Mouse (Mus musculus) midbrain, embryonic 10.5 days (tissue): ENCODE data around the gene Cadm2. TPM values are rescaled to one million over a fixed set of nuclear protein-coding genes. Genes with fewer than 3 reads are reported as not detected.

ENCODE experiments used
- DNase-seq: peaks from one replicate; pipeline ENCODE4 v3.0.0-alpha.2; 2017; ENCODE audit warnings: low spot score
- H3K27ac ChIP-seq: fragments of 300-500 bp; sonication (generic); replicated peaks from 2 replicates; pipeline ENCODE4 v1.5.1; 2016; ENCODE audit warnings: mild to moderate bottlenecking
- H3K27me3 ChIP-seq: fragments of 300-500 bp; sonication (generic); 2 replicates; pipeline ENCODE4 v1.6.1; 2016; ENCODE audit warnings: low read depth, mild to moderate bottlenecking; ENCODE audit not compliant: poor library complexity, severe bottlenecking
- H3K36me3 ChIP-seq: fragments of 300-500 bp; sonication (generic); 2 replicates; pipeline ENCODE4 v1.6.1; 2016; ENCODE audit warnings: mild to moderate bottlenecking, moderate library complexity
- H3K4me1 ChIP-seq: fragments of 300-500 bp; sonication (generic); 2 replicates; pipeline ENCODE4 v1.6.1; 2016
- H3K4me3 ChIP-seq: fragments of 300-500 bp; sonication (generic); 2 replicates; pipeline ENCODE4 v1.5.1; 2016; ENCODE audit warnings: mild to moderate bottlenecking, moderate library complexity
- H3K9me3 ChIP-seq: fragments of 300-500 bp; sonication (generic); replicated peaks from 2 replicates; pipeline ENCODE4 v1.6.1; 2016; ENCODE audit warnings: mild to moderate bottlenecking
- WGBS: fragments of 180-500 bp; shearing (Covaris S2); methylation state at CpG from one replicate; pipeline ENCODE4 v1.1.7; 2016; 5-methylcytosine and 5-hydroxymethylcytosine counted together
- polyA plus RNA-seq: library from polyadenylated mRNA; unstranded; fragments of >200 nt; fragmentation: Nextera tagmentation; extraction: Ambion mirVana; gene quantifications from 2 replicates; pipeline ENCODE4 v1.2.1, GENCODE M21; 2016

The Cadm2 gene
- polyA plus RNA-seq, 1 experiment from 2014 or later: 0.78 TPM

- DNase-seq: no peak
- 90% methylated on average over 6 of the region's 6 CpGs for WGBS
- no peaks in the 10 kb centered on the region for H3K9me3 ChIP-seq
- peaks cover 2% of the 10 kb centered on the region; the same call in 1 of the 2 replicates for H3K4me1 ChIP-seq
- H3K36me3 ChIP-seq: no peaks in the 10 kb centered on the region
- H3K27me3 ChIP-seq: no peaks in the 10 kb centered on the region
- H3K27ac ChIP-seq: no peak overlapping the region
- H3K4me3 ChIP-seq: no peak overlapping the region
Observed at GRCm38 (mm10) chr16:67605661-67606060, 15.0 kb downstream of the Cadm2 start.

GRCm38 (mm10) chr16:67599981-67600380 lies 20.7 kb downstream of the Cadm2 start:
- H3K4me3 ChIP-seq: no peak overlapping the region
- no peak overlapping the region for H3K27ac ChIP-seq
- no peaks in the 10 kb centered on the region for H3K27me3 ChIP-seq
- H3K36me3 ChIP-seq: no peaks in the 10 kb centered on the region
- no peaks in the 10 kb centered on the region for H3K9me3 ChIP-seq
- 88% methylated on average over 9 of the region's 9 CpGs for WGBS
- no peaks in the 10 kb centered on the region; the same call in 1 of the 2 replicates for H3K4me1 ChIP-seq
- no peak for DNase-seq

- DNase-seq: no peak
- WGBS: 69% methylated on average over 4 of the region's 4 CpGs
- Histone ChIP-seq H3K36me3 (no peaks in the 10 kb centered on the region), H3K9me3 (no peaks in the 10 kb centered on the region), H3K4me1 (no peaks in the 10 kb centered on the region; the same call in 1 of the 2 replicates), H3K27me3 (no peaks in the 10 kb centered on the region), H3K4me3 (no peak overlapping the region), H3K27ac (no peak overlapping the region)
Observed at GRCm38 (mm10) chr16:67598841-67599240, 21.9 kb downstream of the Cadm2 start.

- Histone ChIP-seq H3K4me3 (no peak overlapping the region), H3K9me3 (no peaks in the 10 kb centered on the region), H3K36me3 (no peaks in the 10 kb centered on the region), H3K4me1 (no peaks in the 10 kb centered on the region), H3K27me3 (no peaks in the 10 kb centered on the region), H3K27ac (no peak overlapping the region)
- WGBS: 91% methylated on average over 6 of the region's 6 CpGs
- no peak for DNase-seq
Observed at GRCm38 (mm10) chr16:67591015-67591414, 29.7 kb downstream of the Cadm2 start.

GRCm38 (mm10) chr16:67578842-67579517 lies 41.7 kb downstream of the Cadm2 start:
- H3K4me3 ChIP-seq: no peak overlapping the region
- H3K9me3 ChIP-seq: no peaks in the 10 kb centered on the region
- DNase-seq: no peak
- 90% methylated on average over 11 of the region's 11 CpGs for WGBS
- H3K4me1 ChIP-seq: no peaks in the 10 kb centered on the region
- H3K27me3 ChIP-seq: no peaks in the 10 kb centered on the region
- no peaks in the 10 kb centered on the region for H3K36me3 ChIP-seq
- no peak overlapping the region for H3K27ac ChIP-seq

GRCm38 (mm10) chr16:67575557-67575956 lies 45.2 kb downstream of the Cadm2 start:
- Histone ChIP-seq H3K27ac (no peak overlapping the region), H3K4me3 (no peak overlapping the region), H3K36me3 (no peaks in the 10 kb centered on the region), H3K27me3 (no peaks in the 10 kb centered on the region), H3K4me1 (no peaks in the 10 kb centered on the region), H3K9me3 (no peaks in the 10 kb centered on the region)
- no peak for DNase-seq
- WGBS: 90% methylated on average over 5 of the region's 5 CpGs

GRCm38 (mm10) chr16:67526992-67527391 lies 93.7 kb downstream of the Cadm2 start:
- Histone ChIP-seq H3K27me3 (no peaks in the 10 kb centered on the region), H3K9me3 (no peaks in the 10 kb centered on the region), H3K4me1 (no peaks in the 10 kb centered on the region), H3K36me3 (no peaks in the 10 kb centered on the region), H3K27ac (no peak overlapping the region), H3K4me3 (no peak overlapping the region)
- no peak for DNase-seq
- 89% methylated on average over 1 of the region's 1 CpGs for WGBS

GRCm38 (mm10) chr16:67524878-67525277 lies 95.8 kb downstream of the Cadm2 start:
- DNase-seq: no peak
- no peaks in the 10 kb centered on the region for H3K27me3 ChIP-seq
- H3K36me3 ChIP-seq: no peaks in the 10 kb centered on the region
- no peak overlapping the region for H3K27ac ChIP-seq
- no peaks in the 10 kb centered on the region for H3K9me3 ChIP-seq
- no peaks in the 10 kb centered on the region for H3K4me1 ChIP-seq
- 88% methylated on average over 1 of the region's 1 CpGs for WGBS
- no peak overlapping the region for H3K4me3 ChIP-seq

GRCm38 (mm10) chr16:67518311-67518710 lies 102.4 kb downstream of the Cadm2 start:
- 81% methylated on average over 3 of the region's 3 CpGs for WGBS
- H3K4me1 ChIP-seq: no peaks in the 10 kb centered on the region
- no peak overlapping the region for H3K4me3 ChIP-seq
- no peak overlapping the region for H3K27ac ChIP-seq
- DNase-seq: no peak
- H3K36me3 ChIP-seq: no peaks in the 10 kb centered on the region
- no peaks in the 10 kb centered on the region for H3K27me3 ChIP-seq
- no peaks in the 10 kb centered on the region for H3K9me3 ChIP-seq

GRCm38 (mm10) chr16:67515549-67515948 lies 105.2 kb downstream of the Cadm2 start:
- Histone ChIP-seq H3K27me3 (no peaks in the 10 kb centered on the region), H3K9me3 (no peaks in the 10 kb centered on the region), H3K4me1 (no peaks in the 10 kb centered on the region), H3K27ac (no peak overlapping the region), H3K4me3 (no peak overlapping the region), H3K36me3 (no peaks in the 10 kb centered on the region)
- DNase-seq: no peak
- 87% methylated on average over 4 of the region's 4 CpGs for WGBS

GRCm38 (mm10) chr16:67509079-67509478 lies 111.6 kb downstream of the Cadm2 start:
- WGBS: 91% methylated on average over 9 of the region's 9 CpGs
- H3K36me3 ChIP-seq: no peaks in the 10 kb centered on the region
- H3K4me3 ChIP-seq: no peak overlapping the region
- no peaks in the 10 kb centered on the region for H3K9me3 ChIP-seq
- H3K27ac ChIP-seq: no peak overlapping the region
- no peaks in the 10 kb centered on the region for H3K27me3 ChIP-seq
- no peak for DNase-seq
- no peaks in the 10 kb centered on the region for H3K4me1 ChIP-seq

- no peak for DNase-seq
- 86% methylated on average over 7 of the region's 7 CpGs for WGBS
- no peak overlapping the region for H3K27ac ChIP-seq
- no peaks in the 10 kb centered on the region for H3K27me3 ChIP-seq
- H3K4me1 ChIP-seq: no peaks in the 10 kb centered on the region
- no peaks in the 10 kb centered on the region for H3K36me3 ChIP-seq
- H3K9me3 ChIP-seq: no peaks in the 10 kb centered on the region
- H3K4me3 ChIP-seq: no peak overlapping the region
Observed at GRCm38 (mm10) chr16:67482542-67482941, 138.2 kb downstream of the Cadm2 start.

GRCm38 (mm10) chr16:67467041-67467440 lies 153.7 kb downstream of the Cadm2 start:
- WGBS: 90% methylated on average over 3 of the region's 3 CpGs
- DNase-seq: no peak
- no peaks in the 10 kb centered on the region for H3K36me3 ChIP-seq

GRCm38 (mm10) chr16:67436301-67436700 lies 184.4 kb downstream of the Cadm2 start:
- H3K27ac ChIP-seq: no peak overlapping the region
- no peaks in the 10 kb centered on the region for H3K4me1 ChIP-seq
- H3K9me3 ChIP-seq: no peaks in the 10 kb centered on the region
- no peak overlapping the region for H3K4me3 ChIP-seq
- no peaks in the 10 kb centered on the region for H3K27me3 ChIP-seq
- 80% methylated on average over 4 of the region's 4 CpGs for WGBS
- no peak for DNase-seq
- H3K36me3 ChIP-seq: no peaks in the 10 kb centered on the region

More at GRCm38 (mm10) chr16:67467041-67467440, 153.7 kb downstream of the Cadm2 start:
- no peak overlapping the region for H3K27ac ChIP-seq
- no peak overlapping the region for H3K4me3 ChIP-seq
- no peaks in the 10 kb centered on the region for H3K4me1 ChIP-seq
- H3K27me3 ChIP-seq: no peaks in the 10 kb centered on the region
- no peaks in the 10 kb centered on the region for H3K9me3 ChIP-seq
